Comparison of ENCODE assay signal across 24 mouse cellular contexts in genomic region chr2:79271838-79272237, GRCm38 (mm10). TPM values are rescaled to one million over a fixed set of nuclear protein-coding genes. Genes with fewer than 3 reads are reported as not detected.
A peak's percentile ranks its signal among the peaks of the same experiment; 100 is the strongest.
DNase-seq lines count a peak whose midpoint lies in the region; ATAC-seq and TF ChIP-seq lines count a peak whose summit lies in the region.
"Had no signal": no experiment of that assay in that cellular context is flagged by ENCODE, and none has a peak within 500 bp of the region (broad histone marks: within the 10 kb centered on the region; RNA-seq: fewer than 3 reads in every experiment).

No protein-coding gene starts in this region.

- H3K79me2 ChIP-seq in MEL (ENCODE audit: control insufficient read depth, insufficient read depth, low read length, poor library complexity): peaks cover 18% of the 10 kb centered on the region

- no peak for TF ChIP-seq RAD21 in MEL (IDR thresholded peaks at IDR 0.05; ENCODE audit: low read depth, low read length)

- H3K27ac ChIP-seq in liver, embryonic 12.5 days: 0 out of 2 replicates have a peak overlapping the region, but pooled peaks have one; percentile 28
- H3K27ac ChIP-seq in liver, postnatal 0 days (ENCODE audit: low read depth): no peak overlapping the region
- H3K27ac ChIP-seq in liver, embryonic 14.5 days: no peak overlapping the region; the same call in 1 of the 2 replicates
- no peak overlapping the region for H3K27ac ChIP-seq in liver, embryonic 11.5 days (ENCODE audit: low read depth, low read length)
- peak overlapping the region; percentile 23; the same call in 1 of the 2 replicates for H3K27ac ChIP-seq in MEL (ENCODE audit: control insufficient read depth, low read depth, low read length)
- H3K27ac ChIP-seq: embryonic facial prominence, embryonic 10.5 days; embryonic facial prominence, embryonic 12.5 days; forebrain, embryonic 13.5 days; forebrain, embryonic 15.5 days had no signal

- H3K4me1 ChIP-seq in liver, embryonic 12.5 days: peaks cover 66% of the 10 kb centered on the region
- H3K4me1 ChIP-seq in liver, postnatal 0 days (ENCODE audit: insufficient read depth): peaks cover 12% of the 10 kb centered on the region
- peaks cover 32 to 44% of the 10 kb centered on the region in 2 experiments for H3K4me1 ChIP-seq in liver, embryonic 14.5 days (replicated peaks; ENCODE audit: control insufficient read depth in 2 of 2, insufficient read depth in 2 of 2, low read length in 1 of 2)
- peaks cover 35% of the 10 kb centered on the region for H3K4me1 ChIP-seq in liver, embryonic 11.5 days (replicated peaks; ENCODE audit: control insufficient read depth, insufficient read depth, low read length)
- H3K4me1 ChIP-seq in MEL (ENCODE audit: control insufficient read depth in 1 of 2, insufficient read depth in 2 of 2, low read length in 2 of 2): peaks cover 28 to 34% of the 10 kb centered on the region in 2 experiments
- H3K4me1 ChIP-seq: embryonic facial prominence, embryonic 12.5 days; forebrain, embryonic 13.5 days; forebrain, embryonic 15.5 days had no signal

- no peak for ATAC-seq in liver, embryonic 12.5 days
- no peak for ATAC-seq in liver, postnatal 0 days
- ATAC-seq in liver, embryonic 14.5 days (ENCODE audit: insufficient read depth): no peak
- ATAC-seq in liver, embryonic 11.5 days (replicated peaks; ENCODE audit: low FRiP score): no peak
- ATAC-seq: CD4-positive, CD25-positive, alpha-beta regulatory T cell, adult 4 months; forebrain, embryonic 13.5 days; forebrain, embryonic 15.5 days; forebrain, postnatal 0 days had no signal

- peaks cover 74% of the 10 kb centered on the region for H3K36me3 ChIP-seq in liver, embryonic 12.5 days
- peaks cover 35% of the 10 kb centered on the region for H3K36me3 ChIP-seq in liver, postnatal 0 days (replicated peaks; ENCODE audit: insufficient read depth, low read length)
- peaks cover 73% of the 10 kb centered on the region for H3K36me3 ChIP-seq in liver, embryonic 14.5 days (replicated peaks; ENCODE audit: control insufficient read depth, insufficient read depth, low read depth)
- H3K36me3 ChIP-seq in liver, embryonic 11.5 days (ENCODE audit: control insufficient read depth, insufficient read depth, low read length): peaks cover 5% of the 10 kb centered on the region; the same call in 1 of the 2 replicates
- peaks cover 46 to 59% of the 10 kb centered on the region in 2 experiments for H3K36me3 ChIP-seq in MEL (ENCODE audit: control insufficient read depth in 1 of 2, insufficient read depth in 2 of 2, low read length in 2 of 2)
- H3K36me3 ChIP-seq: embryonic facial prominence, embryonic 10.5 days; embryonic facial prominence, embryonic 12.5 days; forebrain, embryonic 15.5 days had no signal

- WGBS in liver, embryonic 12.5 days (ENCODE audit: insufficient replicate concordance): 68% methylated on average over 4 of the region's 4 CpGs
- 69% methylated on average over 4 of the region's 4 CpGs for WGBS in liver, postnatal 0 days (ENCODE audit: insufficient replicate concordance)
- 53% methylated on average over 4 of the region's 4 CpGs for WGBS in liver, embryonic 14.5 days (ENCODE audit: insufficient replicate concordance)
- 85% methylated on average over 4 of the region's 4 CpGs for WGBS in liver, embryonic 11.5 days

- TF ChIP-seq EP300 in liver, postnatal 0 days (IDR thresholded peaks at IDR 0.05; ENCODE audit: low read depth): no peak
- peak; percentile 49 for TF ChIP-seq EP300 in liver, embryonic 14.5 days (IDR thresholded peaks at IDR 0.05; ENCODE audit: low read depth)
- peak in 1 of 2 experiments; percentile 58; a peak in 2 of 4 replicates for TF ChIP-seq EP300 in MEL (IDR thresholded peaks at IDR 0.05; ENCODE audit: low read depth in 1 of 2, low read length in 2 of 2)

- H3K4me2 ChIP-seq in liver, embryonic 12.5 days: peak overlapping the region; percentile 13; the same call in 1 of the 2 replicates
- H3K4me2 ChIP-seq in liver, postnatal 0 days (ENCODE audit: low read depth, low read length): no peak overlapping the region
- peak overlapping the region; percentile 54 for H3K4me2 ChIP-seq in liver, embryonic 14.5 days (ENCODE audit: low read depth)
- no peak overlapping the region; the same call in 1 of the 2 replicates for H3K4me2 ChIP-seq in liver, embryonic 11.5 days
- H3K4me2 ChIP-seq: embryonic facial prominence, embryonic 12.5 days; forebrain, embryonic 13.5 days; forebrain, embryonic 15.5 days had no signal

- no peaks in the 10 kb centered on the region for H3K9me3 ChIP-seq in liver, embryonic 12.5 days (replicated peaks)
- H3K9me3 ChIP-seq in liver, postnatal 0 days (ENCODE audit: low read length): no peaks in the 10 kb centered on the region
- no peaks in the 10 kb centered on the region for H3K9me3 ChIP-seq in liver, embryonic 14.5 days (ENCODE audit: control insufficient read depth, low read length)
- H3K9me3 ChIP-seq in liver, embryonic 11.5 days (ENCODE audit: control insufficient read depth, low read length): no peaks in the 10 kb centered on the region
- H3K9me3 ChIP-seq in MEL (replicated peaks; ENCODE audit: insufficient read depth, low read length): no peaks in the 10 kb centered on the region
- H3K9me3 ChIP-seq: embryonic facial prominence, embryonic 10.5 days; embryonic facial prominence, embryonic 12.5 days; forebrain, embryonic 13.5 days; forebrain, embryonic 15.5 days; G1E had no signal

- H3K27me3 ChIP-seq in liver, embryonic 12.5 days (replicated peaks): no peaks in the 10 kb centered on the region
- no peaks in the 10 kb centered on the region for H3K27me3 ChIP-seq in liver, postnatal 0 days (ENCODE audit: insufficient read depth, low read length)
- H3K27me3 ChIP-seq in liver, embryonic 14.5 days (ENCODE audit: control insufficient read depth, insufficient read depth, low read length): no peaks in the 10 kb centered on the region
- no peaks in the 10 kb centered on the region for H3K27me3 ChIP-seq in liver, embryonic 11.5 days (replicated peaks; ENCODE audit: control insufficient read depth, insufficient read depth, low read length)
- no peaks in the 10 kb centered on the region for H3K27me3 ChIP-seq in MEL (ENCODE audit: control insufficient read depth in 1 of 2, insufficient read depth in 2 of 2, low read length in 2 of 2)
- H3K27me3 ChIP-seq: CH12.LX; embryonic facial prominence, embryonic 12.5 days; forebrain, embryonic 13.5 days; forebrain, embryonic 15.5 days had no signal

- no peak for TF ChIP-seq CTCF in liver, postnatal 0 days (IDR thresholded peaks at IDR 0.05; ENCODE audit: low read depth)
- no peak for TF ChIP-seq CTCF in liver, embryonic 14.5 days (IDR thresholded peaks at IDR 0.05; ENCODE audit: low read depth)
- no peak for TF ChIP-seq CTCF in MEL (IDR thresholded peaks at IDR 0.05 in 2 of 3, conservative IDR thresholded peaks at IDR 0.05 in 1 of 3; ENCODE audit: control insufficient read depth in 1 of 3, insufficient read depth in 1 of 3, low read depth in 2 of 3, low read length in 3 of 3, poor library complexity in 1 of 3, severe bottlenecking in 1 of 3)

- no peak for TF ChIP-seq POLR2A in MEL (IDR thresholded peaks at IDR 0.05; ENCODE audit: control insufficient read depth in 1 of 2, insufficient read depth in 1 of 2, low read depth in 1 of 2, low read length in 2 of 2, poor library complexity in 1 of 2)

- no peak for DNase-seq in liver, postnatal 0 days
- no peak for DNase-seq in liver, embryonic 14.5 days (ENCODE audit: low read depth in 3 of 3, low spot score in 3 of 3)
- no peak for DNase-seq in liver, embryonic 11.5 days (ENCODE audit: low spot score)
- DNase-seq in MEL (ENCODE audit: low read depth, low spot score): no peak
- DNase-seq in embryo, embryonic 10.5 days (ENCODE audit: low spot score): no peak
- DNase-seq: adrenal gland, adult 2 months; adrenal gland, postnatal 10 days; adrenal gland, postnatal 25 days; B cell, adult 2 months; cerebellum, adult 11 months; cerebellum, adult 18-20 months; cerebellum, adult 8-10 months; cerebellum, adult 9-11 months; cerebellum, postnatal 14 days; cerebellum, postnatal 36 days; forebrain, postnatal 0 days had no signal

- H3K4me3 ChIP-seq in liver, embryonic 12.5 days: no peak overlapping the region
- no peak overlapping the region for H3K4me3 ChIP-seq in liver, postnatal 0 days (ENCODE audit: low read depth, low read length)
- no peak overlapping the region for H3K4me3 ChIP-seq in liver, embryonic 14.5 days (ENCODE audit: insufficient read depth in 1 of 2, low read depth in 2 of 2, low read length in 2 of 2)
- no peak overlapping the region for H3K4me3 ChIP-seq in liver, embryonic 11.5 days (ENCODE audit: low read depth, low read length)
- H3K4me3 ChIP-seq in MEL (ENCODE audit: control insufficient read depth in 1 of 2, insufficient read depth in 1 of 2, low read depth in 2 of 2, low read length in 2 of 2): no peak overlapping the region
- H3K4me3 ChIP-seq: embryonic facial prominence, embryonic 10.5 days; embryonic facial prominence, embryonic 12.5 days; forebrain, embryonic 13.5 days; forebrain, embryonic 15.5 days had no signal

- no peak overlapping the region for H3K9ac ChIP-seq in liver, embryonic 12.5 days
- no peak overlapping the region for H3K9ac ChIP-seq in liver, postnatal 0 days (replicated peaks)
- H3K9ac ChIP-seq in liver, embryonic 14.5 days (replicated peaks): no peak overlapping the region
- H3K9ac ChIP-seq in liver, embryonic 11.5 days (ENCODE audit: low read depth, low read length): no peak overlapping the region
- no peak overlapping the region for H3K9ac ChIP-seq in MEL (ENCODE audit: control insufficient read depth, low read depth, low read length, poor library complexity, severe bottlenecking)
- H3K9ac ChIP-seq: embryonic facial prominence, embryonic 12.5 days; forebrain, embryonic 13.5 days; forebrain, embryonic 15.5 days; forebrain, postnatal 0 days had no signal

TF ChIP-seq in MEL, 35 proteins besides CTCF, POLR2A, EP300 and RAD21 (continues in another document):
- TF ChIP-seq SMC3 (IDR thresholded peaks at IDR 0.05; ENCODE audit: low read depth, low read length) (no peak), TCF12 (IDR thresholded peaks at IDR 0.05; ENCODE audit: low read depth, low read length) (peak; percentile 26; the same call in 1 of the 2 replicates), CHD2 (IDR thresholded peaks at IDR 0.05; ENCODE audit: low read length) (no peak), GABPA (IDR thresholded peaks at IDR 0.05; ENCODE audit: low read depth, low read length) (no peak), CHD1 (IDR thresholded peaks at IDR 0.05; ENCODE audit: low read depth, low read length) (no peak), ETS1 (IDR thresholded peaks at IDR 0.05; ENCODE audit: low read depth, low read length) (no peak), UBTF (IDR thresholded peaks at IDR 0.05; ENCODE audit: borderline replicate concordance, insufficient read depth, low read depth, low read length) (no peak)

RNA-seq across cellular contexts. Expression of gene Itga4, which starts 16.6 kb away (rescaled TPM):
- polyA plus RNA-seq in liver, embryonic 12.5 days (2016; fragmentation: Nextera tagmentation; extraction: Ambion mirVana): 36.9 and 39.3 TPM in 2 replicates
- polyA plus RNA-seq in liver, postnatal 0 days (2015; fragmentation: Nextera tagmentation; extraction: Ambion mirVana): 8.3 and 10.2 TPM in 2 replicates
- 18.2 and 18.6 TPM in 2 replicates for polyA plus RNA-seq in liver, embryonic 14.5 days (2012; rRNA removed)
- 27.0 and 27.6 TPM in 2 replicates for polyA plus RNA-seq in liver, embryonic 14.5 days (2014; fragmentation: Nextera tagmentation; extraction: Ambion mirVana)
- 35.5 and 38.9 TPM in 2 replicates for polyA plus RNA-seq in liver, embryonic 11.5 days (2014; fragmentation: Nextera tagmentation; extraction: Ambion mirVana)
- total RNA-seq in MEL (2012; rRNA removed): 22.7 and 35.5 TPM in 2 replicates
- 10 to 100 TPM; 48.9 to 97.5 TPM for polyA plus RNA-seq in MEL (2012; ENCODE audit: insufficient read depth in 1 of 2, insufficient read length in 2 of 2, low read depth in 1 of 2, low replicate concordance in 2 of 2, missing spikeins in 1 of 2)

Comparison
In these comparisons a context has a peak if more than half of its experiments do, and no peak if none do; other contexts are left out.
1. H3K27ac ChIP-seq: peak in liver, embryonic 12.5 days (single experiment) and MEL (single experiment); none in liver, postnatal 0 days (single experiment), liver, embryonic 14.5 days (single experiment) and liver, embryonic 11.5 days (single experiment).
2. H3K4me2 ChIP-seq: peak in liver, embryonic 12.5 days (single experiment) and liver, embryonic 14.5 days (single experiment); none in liver, postnatal 0 days (single experiment) and liver, embryonic 11.5 days (single experiment).